ENCODE assay signal across 16 mouse cellular contexts in genomic region chr19:4569356-4570236, GRCm38 (mm10). TPM values are rescaled to one million over a fixed set of nuclear protein-coding genes. Genes with fewer than 3 reads are reported as not detected.
DNase-seq lines count a peak whose midpoint lies in the region; ATAC-seq and TF ChIP-seq lines count a peak whose summit lies in the region.
"Had no signal": no experiment of that assay in that cellular context is flagged by ENCODE, and none has a peak within 500 bp of the region (broad histone marks: within the 10 kb centered on the region; RNA-seq: fewer than 3 reads in every experiment).

No protein-coding gene starts in this region.

- H3K27ac ChIP-seq in heart, embryonic 13.5 days (replicated peaks) = peak overlapping the region; percentile 45; the same call in 1 of the 2 replicates
- peak overlapping the region; percentile 17; the same call in 1 of the 2 replicates for H3K27ac ChIP-seq in spleen, adult 2 months (ENCODE audit: insufficient read depth, low read length)
- peak overlapping the region; percentile 27; the same call in 1 of the 2 replicates for H3K27ac ChIP-seq in lung, embryonic 14.5 days (ENCODE audit: low read depth)
- H3K27ac ChIP-seq in forebrain, embryonic 11.5 days (ENCODE audit: low read depth, low read length) = no peak overlapping the region
- H3K27ac ChIP-seq: embryonic facial prominence, embryonic 13.5 days; intestine, embryonic 15.5 days; limb, embryonic 15.5 days had no signal

- H3K9ac ChIP-seq in heart, embryonic 13.5 days = no peak overlapping the region
- H3K9ac ChIP-seq in lung, embryonic 14.5 days = no peak overlapping the region
- H3K9ac ChIP-seq in forebrain, embryonic 11.5 days (ENCODE audit: low read length) = no peak overlapping the region
- H3K9ac ChIP-seq: embryonic facial prominence, embryonic 13.5 days; intestine, embryonic 15.5 days; limb, embryonic 15.5 days had no signal

- DNase-seq in heart, adult 9 months (ENCODE audit: low spot score in 2 of 2) = no peak
- no peak for DNase-seq in spleen, adult 2 months (ENCODE audit: low read depth in 1 of 2, low spot score in 2 of 2)
- no peak for DNase-seq in spleen, postnatal 36 days (ENCODE audit: low spot score in 2 of 2)
- DNase-seq in lung, embryonic 14.5 days = peak; percentile 20
- no peak for DNase-seq in embryo, embryonic 10 days (ENCODE audit: low spot score)
- DNase-seq in urinary bladder, postnatal 14 days (ENCODE audit: low spot score) = no peak
- no peak for DNase-seq in forebrain, embryonic 11.5 days (ENCODE audit: low spot score)
- DNase-seq: adrenal gland, postnatal 14 days; cerebellum, adult 8-10 months; layer of hippocampus, adult 9-11 months; thymus, postnatal 25 days had no signal

- WGBS in heart, embryonic 13.5 days = 77% methylated on average over 17 of the region's 17 CpGs
- WGBS in spleen, adult 2 months = 90% methylated on average over 17 of the region's 17 CpGs
- 65% methylated on average over 17 of the region's 17 CpGs for WGBS in lung, embryonic 14.5 days
- 86% methylated on average over 17 of the region's 17 CpGs for WGBS in forebrain, embryonic 11.5 days

- no peak overlapping the region for H3K4me3 ChIP-seq in heart, embryonic 13.5 days
- no peak overlapping the region for H3K4me3 ChIP-seq in spleen, adult 2 months (ENCODE audit: extremely low read depth, insufficient read depth, insufficient read length)
- no peak overlapping the region for H3K4me3 ChIP-seq in lung, embryonic 14.5 days (ENCODE audit: low read depth, low read length)
- H3K4me3 ChIP-seq in forebrain, embryonic 11.5 days (ENCODE audit: low read depth, low read length) = no peak overlapping the region
- H3K4me3 ChIP-seq: embryonic facial prominence, embryonic 13.5 days; intestine, embryonic 15.5 days; limb, embryonic 15.5 days had no signal

- no peaks in the 10 kb centered on the region for H3K27me3 ChIP-seq in heart, embryonic 13.5 days (replicated peaks)
- no peaks in the 10 kb centered on the region for H3K27me3 ChIP-seq in spleen, adult 2 months (ENCODE audit: control insufficient read depth, insufficient read depth, low read length)
- no peaks in the 10 kb centered on the region for H3K27me3 ChIP-seq in lung, embryonic 14.5 days (ENCODE audit: insufficient read depth, low read length)
- H3K27me3 ChIP-seq in forebrain, embryonic 11.5 days (ENCODE audit: control insufficient read depth, insufficient read depth, low read length) = no peaks in the 10 kb centered on the region
- H3K27me3 ChIP-seq: embryonic facial prominence, embryonic 13.5 days; intestine, embryonic 15.5 days; limb, embryonic 15.5 days had no signal

- TF ChIP-seq CTCF in spleen, adult 2 months (IDR thresholded peaks at IDR 0.05; ENCODE audit: extremely low read depth, insufficient read depth, insufficient read length, insufficient replicate concordance) = no peak
- no peak for TF ChIP-seq CTCF in lung, embryonic 14.5 days (IDR thresholded peaks at IDR 0.05; ENCODE audit: low read depth)

- no peaks in the 10 kb centered on the region for H3K9me3 ChIP-seq in heart, embryonic 13.5 days
- no peaks in the 10 kb centered on the region for H3K9me3 ChIP-seq in lung, embryonic 14.5 days (ENCODE audit: low read depth, low read length)
- no peaks in the 10 kb centered on the region for H3K9me3 ChIP-seq in forebrain, embryonic 11.5 days (ENCODE audit: control insufficient read depth, low read length)
- H3K9me3 ChIP-seq: embryonic facial prominence, embryonic 13.5 days; intestine, embryonic 15.5 days; limb, embryonic 15.5 days had no signal

- H3K4me1 ChIP-seq in heart, embryonic 13.5 days = peaks cover 23% of the 10 kb centered on the region
- no peaks in the 10 kb centered on the region for H3K4me1 ChIP-seq in spleen, adult 2 months (ENCODE audit: control insufficient read depth, insufficient read depth, insufficient read length)
- H3K4me1 ChIP-seq in lung, embryonic 14.5 days (ENCODE audit: insufficient read depth) = 0 out of 2 replicates have a peak, but pooled peaks cover 4% of the 10 kb centered on the region
- H3K4me1 ChIP-seq in forebrain, embryonic 11.5 days (replicated peaks; ENCODE audit: control insufficient read depth, insufficient read depth, low read length) = no peaks in the 10 kb centered on the region
- H3K4me1 ChIP-seq: embryonic facial prominence, embryonic 13.5 days; intestine, embryonic 15.5 days; limb, embryonic 15.5 days had no signal

- no peaks in the 10 kb centered on the region for H3K36me3 ChIP-seq in heart, embryonic 13.5 days
- no peaks in the 10 kb centered on the region for H3K36me3 ChIP-seq in spleen, adult 2 months (ENCODE audit: control insufficient read depth, insufficient read depth, low read length)
- H3K36me3 ChIP-seq in lung, embryonic 14.5 days (ENCODE audit: insufficient read depth) = no peaks in the 10 kb centered on the region
- H3K36me3 ChIP-seq in forebrain, embryonic 11.5 days (ENCODE audit: control insufficient read depth, insufficient read depth, low read length) = no peaks in the 10 kb centered on the region
- H3K36me3 ChIP-seq: embryonic facial prominence, embryonic 13.5 days; intestine, embryonic 15.5 days; limb, embryonic 15.5 days had no signal

- TF ChIP-seq POLR2A in spleen, adult 2 months (IDR thresholded peaks at IDR 0.05; ENCODE audit: low read depth, low read length) = no peak

- no peak overlapping the region for H3K4me2 ChIP-seq in heart, embryonic 13.5 days
- no peak overlapping the region for H3K4me2 ChIP-seq in lung, embryonic 14.5 days
- H3K4me2 ChIP-seq in forebrain, embryonic 11.5 days (ENCODE audit: low read depth, low read length, severe bottlenecking) = no peak overlapping the region
- H3K4me2 ChIP-seq: embryonic facial prominence, embryonic 13.5 days; intestine, embryonic 15.5 days; limb, embryonic 15.5 days had no signal

- ATAC-seq in heart, embryonic 13.5 days (ENCODE audit: extremely low read depth, insufficient number of reproducible peaks, low FRiP score, low TSS enrichment) = no peak
- no peak for ATAC-seq in lung, embryonic 14.5 days (ENCODE audit: insufficient read depth)
- ATAC-seq in forebrain, embryonic 11.5 days (replicated peaks; ENCODE audit: low FRiP score) = no peak
- ATAC-seq: CD4-positive, CD25-positive, alpha-beta regulatory T cell, adult 4 months had no signal

RNA-seq across cellular contexts. Expression of gene Lrfn4, which starts 45.9 kb away (rescaled TPM):
- 3.2 and 3.8 TPM in 2 replicates for polyA plus RNA-seq in heart, embryonic 13.5 days (2015; fragmentation: Nextera tagmentation; extraction: Ambion mirVana)
- 3.0 and 4.0 TPM in 2 replicates for polyA plus RNA-seq in spleen, adult 2 months (2012; rRNA removed)
- 10.0 and 10.1 TPM in 2 replicates for polyA plus RNA-seq in lung, embryonic 14.5 days (2014; fragmentation: Nextera tagmentation; extraction: Ambion mirVana)
- polyA plus RNA-seq in forebrain, embryonic 11.5 days (2014; fragmentation: Nextera tagmentation; extraction: Ambion mirVana) = 8.5 and 12.0 TPM in 2 replicates
- polyA plus RNA-seq: CD4-positive, CD25-positive, alpha-beta regulatory T cell, adult 4 months had no signal

RNA-seq across cellular contexts. Expression of gene Rce1, which starts 55.8 kb away (rescaled TPM):
- 37.7 and 41.2 TPM in 2 replicates for polyA plus RNA-seq in heart, embryonic 13.5 days (2015; fragmentation: Nextera tagmentation; extraction: Ambion mirVana)
- polyA plus RNA-seq in spleen, adult 2 months (2012; rRNA removed) = 59.7 and 83.0 TPM in 2 replicates
- polyA plus RNA-seq in lung, embryonic 14.5 days (2014; fragmentation: Nextera tagmentation; extraction: Ambion mirVana) = 72.6 and 74.7 TPM in 2 replicates
- polyA plus RNA-seq in forebrain, embryonic 11.5 days (2014; fragmentation: Nextera tagmentation; extraction: Ambion mirVana) = 60.1 and 67.2 TPM in 2 replicates

RNA-seq across cellular contexts. Expression of gene Pcx, which starts 59.3 kb away (rescaled TPM):
- 11.6 and 13.1 TPM in 2 replicates for polyA plus RNA-seq in heart, embryonic 13.5 days (2015; fragmentation: Nextera tagmentation; extraction: Ambion mirVana)
- 5.9 and 8.6 TPM in 2 replicates for polyA plus RNA-seq in spleen, adult 2 months (2012; rRNA removed)
- 12.7 and 14.0 TPM in 2 replicates for polyA plus RNA-seq in lung, embryonic 14.5 days (2014; fragmentation: Nextera tagmentation; extraction: Ambion mirVana)
- 18.5 and 19.3 TPM in 2 replicates for polyA plus RNA-seq in forebrain, embryonic 11.5 days (2014; fragmentation: Nextera tagmentation; extraction: Ambion mirVana)
